Mouse (Mus musculus) adrenal gland, adult (tissue): ENCODE data around the gene Ndufa6.
"Not testable (repeated sequence)": the region's sequence is repeated elsewhere in the genome, so short reads cannot be mapped to it uniquely, and the experiment has no call there.

ENCODE experiments used
- DNase-seq, 2 experiments: peaks; one replicate each; pipeline ENCODE4 v3.0.0; 2022 to 2023; ENCODE audit warnings: low spot score in 1 of 2; ENCODE audit not compliant: inconsistent age in 2 of 2

Ndufa6 gene

DNA sequence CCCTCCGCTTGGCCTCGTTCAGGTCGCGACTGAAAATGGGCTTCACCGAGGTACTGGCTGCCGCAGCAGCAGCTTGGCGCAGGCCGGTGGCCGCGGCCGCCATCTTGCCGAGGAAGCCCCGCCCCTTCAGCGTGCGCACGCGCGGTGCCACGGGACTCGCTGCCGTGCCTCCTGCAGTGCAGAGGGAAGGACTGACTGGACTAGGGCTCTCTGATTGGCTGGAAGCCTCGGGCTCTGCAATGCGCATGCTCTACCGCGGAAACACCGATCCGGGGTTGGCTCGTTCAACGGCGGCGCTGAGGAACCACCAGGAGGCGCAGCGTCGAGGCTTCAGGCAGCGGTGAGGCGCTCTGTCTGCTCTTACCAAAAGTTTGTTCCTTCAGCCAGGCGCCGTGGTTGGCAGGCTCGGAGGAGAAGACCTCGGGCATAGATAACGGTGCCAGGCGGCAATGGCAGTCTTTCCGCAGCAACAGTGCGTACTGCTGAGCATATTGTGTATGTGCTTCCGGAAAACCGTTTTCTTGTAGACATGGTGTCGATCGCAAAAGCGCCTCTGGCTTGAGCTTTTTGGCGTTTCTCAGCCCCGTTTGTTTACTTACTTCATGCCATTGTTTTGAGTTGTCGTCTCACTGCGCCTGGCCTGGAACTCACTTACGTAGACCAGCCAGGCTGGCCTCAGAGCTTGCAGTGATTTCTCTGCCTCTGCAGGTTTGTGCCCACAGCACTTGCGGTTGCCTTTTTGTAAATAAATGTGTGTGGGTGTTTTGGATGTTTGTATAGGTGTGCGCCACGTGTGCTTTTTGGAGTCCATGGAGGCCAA lies at the start of gene Ndufa6:
Ndufa6 (minus strand) TSS at position 197 of the 820 bp plus-strand sequence.
- peak; percentile 98 for DNase-seq

DNA sequence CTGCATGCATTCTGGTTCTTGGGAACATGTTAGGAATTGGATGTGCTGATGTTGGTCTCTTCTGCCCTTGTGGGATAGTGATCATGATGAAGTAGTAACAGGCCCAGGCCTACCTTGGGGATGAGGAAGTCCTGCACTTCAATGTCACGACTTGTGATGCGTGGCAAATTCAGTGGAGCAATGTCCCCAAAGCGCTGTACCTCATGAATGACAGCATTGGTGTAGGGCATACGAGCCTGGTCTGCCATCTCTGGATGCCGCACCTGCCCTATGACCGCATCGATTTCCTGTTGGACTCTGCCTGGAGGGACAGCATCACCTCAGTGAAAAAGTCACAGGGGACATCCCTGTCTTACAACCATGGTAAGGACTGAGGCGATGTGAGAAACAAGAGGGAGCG lies 49.5 kb upstream of the Ndufa6 start:
- no peak for DNase-seq

DNA sequence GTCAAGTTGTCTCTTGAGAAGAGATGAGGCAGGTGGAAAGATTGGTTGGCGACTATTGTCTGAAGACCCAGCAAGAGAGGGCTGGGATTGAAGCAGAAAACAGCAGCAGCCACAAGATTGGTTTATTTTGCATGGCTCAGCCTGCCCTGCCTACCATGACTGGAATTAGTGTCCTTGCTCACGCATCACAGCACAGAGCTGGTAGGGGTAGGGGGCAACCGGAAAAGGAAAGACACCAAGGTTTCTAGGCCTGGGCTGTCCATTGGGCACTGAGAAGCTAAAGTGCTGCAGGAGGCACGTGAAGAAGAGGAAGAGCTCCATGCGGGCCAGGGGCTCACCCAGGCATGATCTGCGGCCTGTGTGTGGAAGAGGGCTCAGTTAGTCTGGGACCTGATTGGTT lies 48.6 kb upstream of the Ndufa6 start:
- no peak for DNase-seq

DNA sequence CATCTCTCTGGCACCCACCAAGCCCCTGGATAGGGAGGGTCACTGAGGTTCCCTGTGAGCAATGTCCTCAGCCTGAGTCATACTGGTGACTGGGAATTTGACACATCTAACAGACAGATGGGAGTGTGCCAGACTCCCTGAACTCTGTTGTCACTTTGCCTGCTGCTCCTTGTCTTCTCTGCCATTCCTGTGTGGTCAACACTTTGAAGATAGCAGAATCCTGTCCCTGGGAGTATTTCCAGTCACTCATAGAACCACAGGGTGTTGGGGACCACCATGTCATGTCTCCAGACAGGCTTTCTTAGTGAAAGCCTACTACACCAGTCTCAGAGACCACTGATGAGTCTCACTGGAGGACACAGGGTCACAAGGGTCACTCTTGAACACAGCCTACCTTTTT lies 48.0 kb upstream of the Ndufa6 start:
- no peak for DNase-seq

DNA sequence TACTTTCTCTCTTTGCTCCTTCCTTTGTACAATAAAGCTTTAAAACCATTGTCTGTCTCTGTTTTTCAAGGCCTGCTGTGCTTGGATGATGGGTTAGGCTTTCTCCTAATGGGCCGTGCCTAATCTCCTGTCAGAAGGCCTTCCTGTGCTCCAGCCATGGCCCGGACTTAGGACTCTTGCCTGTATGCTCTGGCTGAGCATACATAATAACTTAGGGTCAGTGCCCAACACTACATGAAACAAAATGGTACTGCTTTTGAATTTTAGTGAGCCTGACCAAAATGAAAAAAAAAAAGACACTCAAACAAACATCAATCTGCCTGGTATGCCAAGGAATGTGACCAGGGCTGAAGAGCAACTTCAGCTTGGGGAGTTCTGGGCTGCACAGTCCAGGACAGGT lies 47.4 kb upstream of the Ndufa6 start:
- DNase-seq, result no peak

DNA sequence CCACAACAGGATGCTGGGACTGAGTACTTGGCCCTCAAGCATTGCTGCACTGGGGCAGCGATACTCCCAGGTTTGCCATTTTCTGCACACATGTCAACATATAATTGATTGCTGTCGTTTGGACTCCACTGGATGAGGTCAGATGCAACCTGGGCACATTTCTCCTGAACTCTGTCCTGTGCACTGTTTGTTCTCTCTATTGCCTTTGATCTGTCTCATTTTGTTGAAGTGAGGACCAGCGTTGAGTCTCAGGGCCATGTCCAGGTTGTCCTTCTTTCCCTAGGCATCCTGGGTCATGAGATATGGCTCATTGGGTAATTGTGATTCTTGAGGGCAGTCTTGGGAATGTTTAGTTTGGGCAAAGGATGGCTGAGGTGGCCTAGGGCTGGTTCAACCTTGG lies 41.8 kb upstream of the Ndufa6 start:
- not testable (repeated sequence) for DNase-seq

DNA sequence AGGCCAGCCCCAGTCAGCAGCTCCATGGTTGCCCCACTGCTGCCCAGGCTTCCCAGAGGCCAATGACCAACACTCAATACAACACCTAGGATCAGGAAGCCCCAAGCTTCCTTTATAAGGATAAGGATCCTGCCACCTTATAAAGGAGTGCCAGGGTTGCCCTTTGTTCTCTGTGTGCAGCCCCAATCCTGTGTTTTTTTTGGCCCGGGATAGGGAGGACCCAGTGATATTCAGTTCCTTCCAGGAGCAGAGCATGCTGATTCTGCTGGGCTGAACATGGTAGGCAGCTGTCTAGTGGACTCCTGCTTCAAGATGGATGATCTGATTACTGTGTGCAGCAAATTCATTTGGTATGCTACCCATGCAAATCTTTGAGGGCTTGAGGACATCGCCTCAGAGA lies 39.8 kb upstream of the Ndufa6 start, which contains the start of gene Cyp2d11:
Cyp2d11 (minus strand) TSS at position 101 of the 400 bp plus-strand sequence.
- DNase-seq, result not testable (repeated sequence)

DNA sequence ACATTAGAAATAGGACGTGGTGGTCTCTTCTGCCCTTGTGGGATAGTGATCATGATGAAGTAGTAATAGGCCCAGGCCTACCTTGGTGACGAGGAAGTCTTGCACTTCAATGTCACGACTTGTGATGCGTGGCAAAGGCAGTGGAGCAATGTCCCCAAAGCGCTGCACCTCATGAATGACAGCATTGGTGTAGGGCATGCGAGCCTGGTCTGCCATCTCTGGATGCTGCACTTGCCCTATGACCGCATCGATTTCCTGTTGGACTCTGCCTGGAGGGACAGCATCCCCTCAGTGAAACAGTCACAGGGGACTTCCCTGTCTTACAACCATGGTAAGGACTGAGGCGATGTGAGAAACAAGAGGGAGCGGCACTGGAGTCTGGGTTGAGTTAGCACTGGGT lies 35.8 kb upstream of the Ndufa6 start:
- DNase-seq, result not testable (repeated sequence)

DNA sequence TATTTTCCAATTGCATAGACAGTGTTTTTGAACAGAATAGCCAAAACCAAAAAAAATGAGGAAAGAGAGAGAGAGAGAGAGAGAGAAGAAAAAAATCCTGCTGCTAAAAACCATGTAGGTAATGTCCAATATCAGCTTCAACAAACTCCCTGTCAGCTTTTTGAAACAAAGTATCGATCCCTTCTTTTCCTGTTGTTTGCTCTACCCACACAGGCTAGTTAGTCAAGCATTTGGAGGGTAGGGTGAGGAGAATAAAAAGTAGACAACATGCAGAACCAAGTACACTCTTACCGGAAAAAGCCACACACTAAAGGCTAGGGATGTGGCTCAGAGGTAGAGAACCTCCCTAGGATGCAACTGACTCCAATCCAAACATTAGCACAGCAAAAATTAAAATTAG lies 31.6 kb upstream of the Ndufa6 start:
- DNase-seq, result no peak

DNA sequence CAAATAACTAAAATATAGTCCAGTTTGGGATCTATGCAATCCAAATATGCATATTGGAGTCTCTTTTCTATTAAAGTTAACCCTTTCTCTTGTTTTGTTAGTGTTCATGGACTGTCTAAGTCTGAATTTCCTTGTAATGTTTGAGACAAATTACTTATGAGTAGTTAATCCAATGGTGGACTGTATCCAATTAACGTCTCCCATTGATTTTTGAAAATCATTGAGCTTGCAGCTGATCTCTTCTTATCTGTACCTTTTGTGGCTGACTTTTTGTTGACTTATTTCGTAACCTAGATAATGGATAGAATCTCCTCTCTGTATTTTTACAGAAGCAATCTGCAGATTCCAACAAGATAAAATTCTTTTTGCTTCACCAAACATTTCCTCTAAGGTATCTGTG lies 28.3 kb upstream of the Ndufa6 start:
- DNase-seq, result no peak

DNA sequence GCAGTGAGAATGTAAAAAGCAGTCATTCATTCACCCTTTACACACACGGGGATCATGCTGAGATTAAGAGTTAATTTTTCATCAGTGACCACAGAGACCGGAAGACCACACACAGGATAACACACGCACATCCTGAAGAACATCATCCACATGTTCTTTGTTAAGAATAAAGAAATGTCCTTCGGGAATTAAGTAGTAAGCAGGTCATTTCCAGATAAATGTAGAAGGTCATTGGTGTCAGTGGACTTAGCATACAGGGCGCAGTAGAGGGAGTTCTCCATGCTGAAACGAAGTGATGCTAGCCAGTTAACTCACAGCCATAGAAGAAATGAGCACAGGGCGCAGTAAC lies 26.6 kb upstream of the Ndufa6 start:
- no peak for DNase-seq

DNA sequence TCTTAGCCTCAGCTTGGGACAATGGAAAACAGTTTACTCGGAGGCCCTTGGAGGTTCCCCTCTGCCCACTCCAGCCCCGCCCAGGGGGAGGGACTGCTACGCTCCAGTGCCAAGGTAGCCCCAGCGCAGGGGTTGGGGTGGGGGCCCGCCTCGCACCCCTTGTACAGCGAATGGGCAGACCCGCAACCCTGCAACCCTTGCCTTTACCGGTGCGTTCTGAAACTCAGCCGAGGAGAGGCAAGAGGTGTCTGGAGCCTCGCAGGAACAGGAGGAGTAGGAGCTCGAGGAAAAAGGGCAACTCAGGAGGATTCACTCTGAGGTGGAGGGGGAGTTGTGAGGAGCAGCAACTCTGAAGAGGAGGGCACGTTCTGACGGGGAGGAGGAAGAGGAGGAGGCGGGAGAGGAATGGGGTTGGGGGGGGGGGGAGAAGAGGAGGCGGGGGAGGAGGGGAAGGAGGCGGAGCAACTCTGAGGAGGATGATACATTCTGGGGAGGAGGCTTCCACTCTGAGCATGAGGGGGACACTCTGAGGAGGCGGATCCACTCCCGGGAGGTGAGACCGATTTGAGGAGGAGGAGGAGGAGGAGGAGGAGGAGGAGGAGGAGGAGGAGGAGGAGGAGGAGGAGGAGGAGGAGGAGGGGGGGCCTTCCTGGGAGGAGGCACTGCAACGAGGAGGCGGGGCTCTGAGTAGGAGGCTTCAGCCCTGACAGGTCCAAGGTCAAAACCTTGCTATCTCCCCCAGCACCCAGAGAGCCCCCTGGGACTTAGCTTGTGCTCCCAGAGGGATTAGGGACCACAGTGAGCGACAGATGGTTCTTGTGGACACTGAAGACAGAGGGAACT lies 26.0 kb upstream of the Ndufa6 start, which contains the start of gene Cyp2d22:
Cyp2d22 (minus strand) TSS at position 390 of the 843 bp plus-strand sequence.
- DNase-seq, result peak; percentile 77 to 91

DNA sequence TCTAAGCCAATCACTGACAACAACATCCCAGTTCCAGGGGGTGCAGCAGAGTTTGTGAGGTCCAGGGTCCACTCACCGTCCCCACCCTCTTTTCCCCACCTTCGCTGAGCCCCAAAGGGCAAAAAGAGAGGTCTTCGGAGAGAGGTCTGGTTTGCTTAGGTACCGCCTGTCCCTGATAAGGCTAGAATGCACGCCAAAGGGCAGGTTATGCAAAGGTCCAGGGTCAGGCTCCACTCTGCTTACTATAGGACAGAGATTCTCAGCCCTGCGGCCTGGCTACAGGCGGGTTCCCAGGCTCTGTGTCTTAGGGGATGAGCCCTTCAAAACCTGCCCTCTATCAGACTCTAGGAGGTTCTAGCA lies 25.4 kb upstream of the Ndufa6 start:
- DNase-seq, result no peak

DNA sequence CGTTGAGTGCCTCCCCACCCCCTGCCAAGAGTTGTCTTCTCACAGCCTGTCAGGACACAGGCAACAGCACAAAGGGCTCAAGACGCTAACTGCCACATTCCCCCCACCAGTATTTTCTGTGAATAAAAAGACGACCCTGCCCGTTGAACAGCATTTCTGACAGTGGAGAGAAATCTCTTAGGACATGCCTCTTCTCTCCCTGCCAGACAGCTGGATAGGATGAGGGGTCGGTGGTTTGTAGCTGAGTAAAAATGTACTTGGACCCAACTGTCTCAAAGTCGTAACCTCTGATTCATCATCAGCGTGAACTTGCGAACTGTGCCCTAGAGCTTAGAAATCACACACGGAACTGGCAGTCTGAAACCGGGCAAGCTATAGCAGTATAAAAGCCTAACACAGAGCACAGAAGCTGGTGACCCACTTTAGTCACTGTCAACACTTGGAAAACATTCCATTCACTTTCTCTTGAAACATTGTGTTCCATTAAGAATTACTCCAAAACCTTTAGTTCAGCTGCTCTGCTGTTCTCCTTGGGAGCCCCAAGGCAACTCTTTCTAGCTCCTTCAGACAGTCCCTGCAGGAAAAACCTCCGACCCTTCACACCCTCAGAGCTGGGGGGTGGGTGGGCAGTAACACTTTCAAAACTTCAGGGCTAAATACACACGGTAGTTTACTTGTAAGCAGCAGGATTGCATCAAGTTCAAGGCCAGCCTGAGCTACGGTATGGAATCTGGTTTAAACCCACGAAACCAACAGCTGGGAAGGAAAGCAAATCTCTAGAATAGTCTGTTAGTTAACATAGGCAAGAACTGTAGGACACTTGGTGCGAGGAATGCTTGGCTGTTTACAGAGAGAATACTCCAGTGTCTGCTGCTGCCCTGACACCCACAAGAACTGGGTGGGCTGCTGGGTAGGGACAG lies 24.4 kb upstream of the Ndufa6 start:
- peak in 1 of 2 experiments; percentile 63 for DNase-seq

DNA sequence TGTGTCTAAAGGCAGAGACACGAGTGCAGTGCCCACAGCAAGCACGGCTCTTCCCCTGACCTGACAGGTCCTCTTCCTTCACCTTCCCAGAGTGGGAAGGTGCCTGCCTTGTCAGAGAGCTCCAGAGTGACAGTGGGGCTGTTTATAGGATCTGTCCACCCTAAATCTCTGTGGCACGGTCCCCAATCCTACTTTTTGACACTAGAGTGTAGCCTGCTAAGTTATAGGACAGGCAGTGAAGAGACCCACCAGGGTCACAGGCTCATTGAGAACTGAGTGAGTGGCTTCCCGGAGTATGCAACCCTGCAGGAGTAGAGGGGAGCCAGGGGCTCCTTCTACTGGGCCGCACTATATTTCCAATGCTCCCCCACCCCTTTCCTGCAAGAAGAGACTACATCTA lies 23.6 kb upstream of the Ndufa6 start:
- DNase-seq, result peak in 1 of 2 experiments; percentile 29

DNA sequence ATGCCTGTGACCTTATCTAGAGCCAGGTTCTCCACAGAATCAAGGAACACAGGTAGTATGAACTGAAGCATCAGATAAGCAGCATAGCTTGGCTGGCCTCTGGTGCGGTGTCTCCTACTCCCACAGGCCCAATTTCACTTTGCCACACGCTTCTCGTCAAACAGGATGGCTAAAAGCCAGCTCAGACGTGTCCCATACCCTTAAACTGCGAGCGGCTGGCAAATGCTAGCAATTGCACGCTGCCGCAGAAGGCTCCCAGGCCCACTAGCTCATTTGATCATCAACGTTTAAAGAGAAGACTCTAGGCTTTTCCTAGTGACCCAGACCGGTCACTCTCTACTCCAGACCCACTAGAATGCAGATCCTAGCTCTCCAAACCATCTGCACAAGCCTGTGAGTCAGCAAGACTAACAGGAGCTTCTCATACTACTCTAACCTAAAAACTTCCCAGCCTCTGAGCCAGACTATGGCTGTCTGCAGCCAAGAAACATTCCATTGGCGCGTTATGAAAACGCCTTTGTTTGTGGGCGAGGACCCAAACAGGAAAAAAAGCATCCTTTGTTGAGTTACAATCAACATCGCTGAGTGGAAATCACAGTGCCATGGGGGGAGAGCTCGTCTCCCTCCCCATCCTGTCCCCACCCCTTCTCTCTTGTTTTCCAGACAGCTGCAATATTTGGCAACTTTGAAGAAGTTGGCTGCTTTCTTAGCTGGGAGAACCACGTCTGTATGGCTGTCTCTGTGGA lies 22.4 kb upstream of the Ndufa6 start:
- DNase-seq, result peak; percentile 51 to 71

DNA sequence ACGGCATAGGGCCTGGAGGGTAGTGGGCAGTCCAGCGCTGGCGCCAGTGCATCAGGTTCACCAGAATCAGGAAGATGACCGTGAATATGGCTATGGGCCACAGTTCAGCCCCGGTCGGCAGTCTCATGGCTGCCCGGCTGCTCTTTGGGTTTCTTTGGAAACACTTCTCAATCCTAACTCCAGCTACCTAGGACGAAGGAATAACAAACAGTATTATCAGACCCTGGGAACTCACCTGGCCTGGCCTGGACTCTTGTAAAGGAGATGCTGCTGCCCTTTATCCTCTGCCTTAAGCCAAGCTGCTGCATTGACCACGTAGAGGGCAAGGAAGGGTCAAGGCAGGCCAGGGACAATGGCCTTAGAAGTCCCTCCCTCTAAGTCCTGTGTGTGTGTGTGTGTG lies 21.7 kb upstream of the Ndufa6 start:
- DNase-seq, result no peak

DNA sequence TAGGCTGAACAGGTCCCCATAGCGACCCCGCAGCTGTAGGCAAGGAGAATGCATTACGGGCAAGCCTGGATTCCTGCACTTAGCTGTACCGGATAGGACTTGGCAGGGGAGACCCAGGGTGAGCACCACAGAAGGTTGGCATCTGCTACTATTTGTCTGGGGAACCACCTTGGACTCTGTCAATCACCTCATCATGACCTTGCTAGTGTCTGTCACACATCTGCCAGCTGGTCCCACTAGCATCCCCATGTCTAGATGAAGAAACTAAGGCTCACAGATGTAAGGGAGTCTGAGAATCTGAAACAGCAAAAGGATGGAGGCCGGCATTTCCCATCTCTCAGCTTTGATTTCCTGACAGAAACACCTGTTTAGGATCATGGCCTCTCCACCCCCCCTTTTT lies 20.3 kb upstream of the Ndufa6 start:
- DNase-seq, result no peak

DNA sequence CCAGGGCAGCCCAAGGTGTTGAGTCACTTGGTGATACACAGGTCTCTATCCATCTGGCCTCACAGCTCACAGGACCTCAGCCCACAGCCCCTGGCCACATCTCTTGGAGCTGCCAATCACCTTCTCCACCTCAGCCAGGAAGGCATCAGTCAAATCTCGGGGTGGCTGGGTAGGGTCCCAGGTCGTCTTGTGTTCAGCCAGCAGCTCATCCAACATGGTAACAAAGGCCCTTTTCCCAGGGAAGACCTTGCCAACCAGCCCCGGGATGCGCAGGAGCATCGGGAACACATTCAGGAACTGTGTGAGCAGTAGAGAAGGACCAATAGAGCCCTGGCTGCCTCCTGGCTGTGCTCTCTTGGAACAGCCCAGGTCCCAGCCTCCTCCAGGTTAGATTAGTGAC lies 18.9 kb upstream of the Ndufa6 start:
- peak in 1 of 2 experiments; percentile 21 for DNase-seq

DNA sequence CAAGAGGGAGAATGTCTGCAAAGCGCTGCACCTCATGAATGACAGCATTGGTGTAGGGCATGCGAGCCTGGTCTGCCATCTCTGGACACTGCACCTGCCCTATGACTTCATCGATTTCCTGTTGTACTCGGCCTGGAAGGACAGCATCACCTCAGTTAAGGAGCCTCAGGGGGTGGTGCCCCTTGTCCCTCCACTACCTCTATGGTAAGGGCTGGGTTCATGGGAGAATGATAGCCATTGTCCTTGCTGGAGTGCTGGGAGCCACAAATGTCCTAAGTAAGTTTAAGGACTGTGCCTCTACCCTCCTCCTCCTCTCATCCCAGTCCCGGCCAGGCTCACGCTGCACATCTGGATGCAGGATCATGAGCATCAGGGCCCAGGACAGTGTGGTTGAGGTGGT lies 18.3 kb upstream of the Ndufa6 start:
- DNase-seq, result no peak
